Mouse (Mus musculus) retina, adult 2 months (tissue): Measurements from ENCODE around the gene Olfr530.

ENCODE experiments used
- DNase-seq: peaks from one replicate; pipeline ENCODE4 v3.0.0-alpha.2; 2012; ENCODE audit warnings: low read depth, low spot score

Gene Olfr530

DNA sequence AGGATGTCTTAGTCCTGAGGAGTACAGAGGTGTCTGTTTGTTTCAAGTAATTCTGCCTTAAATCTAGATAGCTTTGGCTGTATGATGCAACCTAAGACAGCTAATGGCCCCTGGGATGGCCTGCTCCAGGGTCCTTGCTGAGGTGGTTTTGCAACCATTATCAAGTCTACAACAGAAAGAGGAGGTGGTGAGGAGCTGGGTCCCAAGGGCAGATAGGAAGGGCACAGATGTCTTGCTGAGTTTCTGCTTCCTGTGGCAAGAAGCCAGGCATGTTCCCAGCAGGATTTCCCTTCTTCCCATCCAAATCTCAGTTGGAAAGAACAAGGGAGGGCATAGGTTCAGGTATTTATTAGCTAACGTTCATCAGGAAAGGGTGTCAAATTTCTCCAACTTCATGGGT, at the start of gene Olfr530:
TSS of gene Olfr530 (minus strand) at position 101 of the 400 bp plus-strand sequence.
- DNase-seq, result no peak

GRCm38 (mm10) chr7:140421539-140421938, 45.4 kb upstream of the Olfr530 start, which contains the start of gene Olfr532:
Gene Olfr532 (minus strand): TSS chr7:140421639.
- no peak for DNase-seq

DNA sequence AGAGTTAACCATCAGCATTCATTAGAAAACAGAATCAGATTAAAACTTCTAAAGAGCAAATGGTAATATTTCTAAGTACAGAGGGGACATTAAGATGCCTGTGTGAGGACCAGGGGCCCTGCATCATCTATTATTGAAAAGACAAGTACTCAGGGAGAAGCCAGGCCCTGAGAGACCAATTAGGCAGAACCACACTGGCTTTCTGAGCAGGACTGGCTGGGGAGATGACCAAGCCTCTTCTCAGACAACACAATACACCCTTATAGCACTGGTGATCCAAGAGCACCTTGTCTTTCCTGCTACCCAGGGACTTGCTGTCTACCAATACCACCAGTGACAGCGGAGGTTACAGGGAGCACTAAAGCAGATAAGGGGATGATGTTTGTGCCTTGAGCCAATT, 26.7 kb upstream of the Olfr530 start, which contains the start of gene Olfr531:
TSS of gene Olfr531 (minus strand) at position 101 of the 400 bp plus-strand sequence.
- DNase-seq, result no peak

DNA sequence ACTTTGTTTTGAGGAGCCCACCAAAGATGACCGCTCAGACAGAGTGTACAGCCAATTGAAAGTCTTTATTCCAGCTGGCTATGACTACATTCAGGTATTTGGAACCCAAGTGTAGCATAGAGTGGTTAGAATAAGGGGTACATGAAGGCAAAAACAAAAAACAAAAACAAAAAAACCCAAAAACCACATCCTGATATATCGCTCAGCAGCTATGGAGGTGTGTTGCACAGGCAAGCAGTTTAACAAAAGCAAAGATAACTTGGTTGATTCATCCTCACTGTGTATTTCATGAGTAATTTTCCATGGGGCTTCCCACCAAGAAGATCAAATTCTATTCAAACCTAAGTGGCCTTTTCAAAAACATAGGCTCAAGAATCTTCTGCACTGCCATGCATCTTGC, 780 bp upstream of the Olfr530 start:
- no peak for DNase-seq

DNA sequence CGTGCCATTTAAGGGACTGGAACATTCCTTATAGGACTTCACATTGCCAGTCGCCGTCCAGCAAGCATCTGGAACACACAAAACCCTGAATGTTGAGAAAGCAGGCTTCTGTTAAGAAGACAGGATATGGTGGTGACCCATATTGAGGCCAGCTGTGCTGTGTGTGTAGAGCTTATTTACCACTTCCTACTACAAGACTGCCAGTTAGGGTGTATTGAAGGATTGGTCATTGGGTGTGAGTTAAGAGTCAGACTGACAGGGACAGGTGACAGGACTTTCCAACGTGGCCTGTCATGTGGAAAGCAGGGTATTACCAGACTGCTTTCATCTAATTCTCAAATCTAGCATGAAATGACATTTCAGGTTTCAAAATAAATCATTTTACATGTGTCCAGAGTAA, 1.8 kb downstream of the Olfr530 start:
- DNase-seq, result no peak

- no peak for DNase-seq
Observed at GRCm38 (mm10) chr7:140361571-140361970, 14.6 kb downstream of the Olfr530 start, which contains the start of gene Olfr60. Gene Olfr60 (minus strand): TSS chr7:140361671.

DNA sequence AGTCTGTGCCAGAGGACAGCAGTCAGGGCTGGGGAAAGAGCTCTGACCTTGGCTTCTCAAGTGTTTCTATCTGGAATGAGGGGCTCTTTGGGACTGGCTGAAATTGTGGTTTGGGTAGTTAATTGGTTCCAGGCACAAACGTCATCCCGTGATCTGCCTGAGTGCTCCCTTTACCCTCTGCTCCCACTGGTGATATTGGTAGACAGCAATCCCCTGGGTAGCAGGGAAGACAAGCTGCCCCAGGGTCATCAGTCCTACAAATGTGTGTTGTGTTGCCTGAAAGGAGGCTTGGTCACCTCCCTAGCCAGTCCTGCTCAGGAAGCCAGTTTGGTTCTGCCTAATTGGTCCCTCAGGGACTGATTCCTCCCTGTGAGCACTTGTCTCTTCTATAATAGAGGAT, 42.4 kb downstream of the Olfr530 start, which contains the start of gene Olfr527:
TSS of gene Olfr527 (plus strand) at position 301 of the 400 bp plus-strand sequence.
- DNase-seq, result no peak

GRCm38 (mm10) chr7:140329766-140330304, 46.3 kb downstream of the Olfr530 start:
- DNase-seq, result no peak
